Mouse (Mus musculus): ENCODE measurements around the gene Pla2g4f.

DNA sequence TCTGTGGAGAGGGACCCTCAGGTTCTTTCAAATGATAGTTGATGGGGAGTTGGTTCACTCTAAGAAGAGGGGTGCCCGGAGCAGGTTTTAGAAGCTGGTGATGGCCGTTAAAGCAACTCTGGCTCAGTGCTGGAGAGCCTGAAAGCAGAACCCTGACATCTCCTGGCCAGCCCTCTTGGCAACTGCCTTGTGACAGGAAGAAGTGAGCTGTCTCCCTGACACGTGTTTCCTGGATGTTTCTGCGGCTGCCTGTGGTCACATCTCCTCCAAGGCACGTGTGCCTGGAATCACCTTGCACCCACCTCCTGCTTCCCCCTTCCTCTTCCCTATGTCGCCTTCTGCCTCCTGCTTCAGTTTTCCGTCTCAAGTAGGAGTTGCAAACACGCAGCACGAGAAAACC is 34.2 kb upstream of the Pla2g4f start:
- TF ChIP-seq CTCF (IDR thresholded peaks at IDR 0.05; ENCODE audit: extremely low read depth, insufficient read depth, low read length) (no peak), POLR2A (IDR thresholded peaks at IDR 0.05; ENCODE audit: extremely low read depth, insufficient read depth, low read length) (no peak)

All from cortical plate, adult 2 months (tissue).